Mouse (Mus musculus): ENCODE results near the gene Smyd1.
A peak's percentile ranks its signal among the peaks of the same experiment; 100 is the strongest.

The Smyd1 gene

GRCm38 (mm10) chr6:71201925-71202324 is 120.1 kb downstream of the Smyd1 start:
- no peak for DNase-seq

GRCm38 (mm10) chr6:71199612-71200011 is 122.4 kb downstream of the Smyd1 start, which contains the start of gene Fabp1:
Fabp1 (plus strand) TSS chr6:71199827.
- no peak for DNase-seq

GRCm38 (mm10) chr6:71197636-71198535 is 124.1 kb downstream of the Smyd1 start:
- no peak for DNase-seq

- no peak for DNase-seq
Observed at GRCm38 (mm10) chr6:71196107-71196506, 125.9 kb downstream of the Smyd1 start.

GRCm38 (mm10) chr6:71193151-71193740 is 128.8 kb downstream of the Smyd1 start:
- DNase-seq = no peak

GRCm38 (mm10) chr6:71190501-71190900 is 131.5 kb downstream of the Smyd1 start:
- no peak for DNase-seq

- no peak for DNase-seq
Observed at GRCm38 (mm10) chr6:71189578-71189977, 132.5 kb downstream of the Smyd1 start.

GRCm38 (mm10) chr6:71184941-71185604 is 137.0 kb downstream of the Smyd1 start:
- DNase-seq = no peak

- no peak for DNase-seq
Observed at GRCm38 (mm10) chr6:71180596-71180995, 141.4 kb downstream of the Smyd1 start.

- no peak for DNase-seq
Observed at GRCm38 (mm10) chr6:71172812-71173580, 149.0 kb downstream of the Smyd1 start.

- peak; percentile 54 for DNase-seq
Observed at GRCm38 (mm10) chr6:71166551-71167169, 155.4 kb downstream of the Smyd1 start.

- DNase-seq = peak; percentile 71
Observed at GRCm38 (mm10) chr6:71164394-71164793, 157.6 kb downstream of the Smyd1 start.

Measured in thymus, postnatal 14 days (tissue).